Mouse (Mus musculus) forebrain, postnatal 0 days (tissue): Measurements from ENCODE around the gene Btbd2. TPM values are rescaled to one million over a fixed set of nuclear protein-coding genes. Genes with fewer than 3 reads are reported as not detected.

ENCODE experiments used
- ATAC-seq: fragments of 200-750 bp; cut with Nextera tagmentation; 2 replicates; pipeline ENCODE4 v1.8.0; 2017; ENCODE audit warnings: mild to moderate bottlenecking, moderate library complexity
- DNase-seq: peaks from one replicate; pipeline ENCODE4 v3.0.0-alpha.2; 2015
- H3K27ac ChIP-seq: fragments of 300-500 bp; sonication (generic); 2 replicates; pipeline ENCODE4 v1.5.1; 2014; ENCODE audit warnings: low read depth, mild to moderate bottlenecking, antibody characterized with exemption, low read length, moderate library complexity, mixed read lengths
- H3K27me3 ChIP-seq: fragments of 300-500 bp; sonication (generic); 2 replicates; pipeline ENCODE4 v1.6.1; 2014; ENCODE audit warnings: mild to moderate bottlenecking, low read length, mixed read lengths; ENCODE audit not compliant: insufficient read depth
- H3K36me3 ChIP-seq: fragments of 300-500 bp; sonication (generic); 2 replicates; pipeline ENCODE4 v1.6.1; 2014; ENCODE audit warnings: mild to moderate bottlenecking, moderate library complexity; ENCODE audit not compliant: insufficient read depth
- H3K4me1 ChIP-seq: fragments of 300-500 bp; sonication (generic); 2 replicates; pipeline ENCODE4 v1.6.1; 2014; ENCODE audit warnings: antibody characterized with exemption; ENCODE audit not compliant: insufficient read depth
- H3K4me2 ChIP-seq: fragments of 300-500 bp; sonication (generic); 2 replicates; pipeline ENCODE4 v1.6.1; 2014; ENCODE audit warnings: low read depth, mild to moderate bottlenecking, moderate library complexity
- H3K4me3 ChIP-seq: fragments of 300-500 bp; sonication (generic); 2 replicates; pipeline ENCODE4 v1.5.1; 2014; ENCODE audit warnings: low read depth, low read length, mixed read lengths
- H3K9ac ChIP-seq: fragments of 300-500 bp; sonication (generic); 2 replicates; pipeline ENCODE4 v1.6.1; 2014; ENCODE audit warnings: mild to moderate bottlenecking
- H3K9me3 ChIP-seq: fragments of 300-500 bp; sonication (generic); 2 replicates; pipeline ENCODE4 v1.6.1; 2016; ENCODE audit warnings: low read length
- CTCF ChIP-seq: sonication (generic); IDR thresholded peaks from 2 replicates; pipeline ENCODE4 v1.5.1; 2016; ENCODE audit warnings: antibody characterized with exemption, control low read depth, low read depth
- WGBS: fragments of 180-500 bp; shearing (Covaris S2); extraction: QIAGEN DNeasy Blood & Tissue Kit; methylation state at CpG from one replicate; pipeline ENCODE4 v1.1.7; 2014; 5-methylcytosine and 5-hydroxymethylcytosine counted together
- microRNA-seq, 2 experiments: library from miRNA; unstranded; fragments of <30 nt; microRNA quantifications; one replicate each; pipeline ENCODE4; 2016
- polyA plus RNA-seq: library from polyadenylated mRNA; unstranded; fragments of >200 nt; fragmentation: Nextera tagmentation; extraction: Ambion mirVana; gene quantifications from 2 replicates; pipeline ENCODE4 v1.2.1, GENCODE M21; 2015
- total RNA-seq: library from RNA; depleted of rRNA; stranded (reverse); fragments of >200 nt; gene quantifications from 2 replicates; pipeline ENCODE4 v1.2.3, GENCODE M21; 2014; rRNA removed

Gene Btbd2
- total and polyA plus RNA-seq, 2 experiments from 2014 or later, result 77.6 to 131 TPM

DNA sequence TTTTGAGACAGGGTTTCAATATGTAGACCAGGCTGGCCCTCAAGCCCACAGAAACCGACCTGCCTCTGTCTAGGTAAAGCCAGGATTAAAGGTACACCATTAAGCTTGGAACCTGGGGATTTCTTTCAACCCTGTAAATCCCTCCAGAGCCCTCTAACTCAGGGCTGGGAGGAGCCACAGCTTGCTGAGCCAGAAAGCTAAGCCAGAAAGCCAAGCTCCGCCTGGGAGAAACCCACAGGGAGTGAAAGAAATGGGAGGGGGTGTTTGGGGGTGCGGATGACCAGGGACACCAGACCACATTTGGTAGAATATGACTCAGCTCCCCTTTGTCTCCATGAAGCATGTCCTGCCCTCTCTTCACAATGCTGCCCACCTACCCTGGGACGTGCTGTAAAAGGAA is 60.6 kb downstream of the Btbd2 start:
- H3K4me1 ChIP-seq, result no peaks in the 10 kb centered on the region
- no peaks in the 10 kb centered on the region; the same call in 1 of the 2 replicates for H3K27me3 ChIP-seq
- no peak for ATAC-seq
- no peaks in the 10 kb centered on the region for H3K9me3 ChIP-seq
- WGBS, result 45% methylated on average over 4 of the region's 4 CpGs
- no peak overlapping the region for H3K4me2 ChIP-seq
- TF ChIP-seq CTCF, result no peak
- DNase-seq, result no peak
- no peak overlapping the region for H3K9ac ChIP-seq
- no peak overlapping the region for H3K27ac ChIP-seq
- H3K36me3 ChIP-seq, result no peaks in the 10 kb centered on the region
- no peak overlapping the region for H3K4me3 ChIP-seq

Small RNAs within 50 kb of the gene (microRNA-seq; reads per million reads assigned to microRNA genes)
- gene Mir6912, result 0 to 0.37 reads per million in 2 experiments

Other genes with a start within 250 kb of the Btbd2 start
- 69.0 and 91.4 TPM in 2 replicates for gene Tcf3, start 223.4 kb downstream of the Btbd2 start, total RNA-seq
- 34.3 and 36.1 TPM in 2 replicates for gene Tcf3, start 223.4 kb downstream of the Btbd2 start, polyA plus RNA-seq
- 0.62 and 1.9 TPM in 2 replicates for gene Onecut3, start 162.2 kb downstream of the Btbd2 start, total RNA-seq
- 0.03 and 0.18 TPM in 2 replicates for gene Onecut3, start 162.2 kb downstream of the Btbd2 start, polyA plus RNA-seq
- gene Atp8b3, start 117.9 kb downstream of the Btbd2 start, total RNA-seq, result 0.05 and 0.38 TPM in 2 replicates
- 0.16 and 0.46 TPM in 2 replicates for gene Atp8b3, start 117.9 kb downstream of the Btbd2 start, polyA plus RNA-seq
- gene Rexo1, start 95.5 kb downstream of the Btbd2 start, total RNA-seq, result 40.3 and 41.9 TPM in 2 replicates
- gene Rexo1, start 95.5 kb downstream of the Btbd2 start, polyA plus RNA-seq, result 27.9 and 30.5 TPM in 2 replicates
- 17.9 and 18.7 TPM in 2 replicates for gene Klf16, start 79.8 kb downstream of the Btbd2 start, total RNA-seq
- 13.3 and 14.1 TPM in 2 replicates for gene Klf16, start 79.8 kb downstream of the Btbd2 start, polyA plus RNA-seq
- 156 and 201 TPM in 2 replicates for gene Abhd17a, start 66.7 kb downstream of the Btbd2 start, total RNA-seq
- 154 and 155 TPM in 2 replicates for gene Abhd17a, start 66.7 kb downstream of the Btbd2 start, polyA plus RNA-seq
- gene Scamp4, start 54.2 kb downstream of the Btbd2 start, total RNA-seq, result 21.0 and 24.1 TPM in 2 replicates
- 86.8 and 87.9 TPM in 2 replicates for gene Scamp4, start 54.2 kb downstream of the Btbd2 start, polyA plus RNA-seq
- 3.0 and 4.9 TPM in 2 replicates for gene Adat3, start 54.2 kb downstream of the Btbd2 start, total RNA-seq
- gene Adat3, start 54.2 kb downstream of the Btbd2 start, polyA plus RNA-seq, result 4.2 and 4.5 TPM in 2 replicates
- 1.2 and 2.7 TPM in 2 replicates for gene Gm49322, start 51.0 kb downstream of the Btbd2 start, total RNA-seq
- gene Gm49322, start 51.0 kb downstream of the Btbd2 start, polyA plus RNA-seq, result 0.58 and 0.69 TPM in 2 replicates
- gene Csnk1g2, start 34.2 kb downstream of the Btbd2 start, total RNA-seq, result 127 and 135 TPM in 2 replicates
- 91.8 and 94.1 TPM in 2 replicates for gene Csnk1g2, start 34.2 kb downstream of the Btbd2 start, polyA plus RNA-seq
- 55.2 and 69.8 TPM in 2 replicates for gene Mknk2, start 21.0 kb upstream of the Btbd2 start, total RNA-seq
- 42.4 and 43.6 TPM in 2 replicates for gene Mknk2, start 21.0 kb upstream of the Btbd2 start, polyA plus RNA-seq
- gene Mob3a, start 44.9 kb upstream of the Btbd2 start, total RNA-seq, result 54.1 and 57.8 TPM in 2 replicates
- 38.9 and 45.9 TPM in 2 replicates for gene Mob3a, start 44.9 kb upstream of the Btbd2 start, polyA plus RNA-seq
- gene Izumo4, start 45.1 kb upstream of the Btbd2 start, total RNA-seq, result 37.9 and 39.5 TPM in 2 replicates
- gene Izumo4, start 45.1 kb upstream of the Btbd2 start, polyA plus RNA-seq, result 34.4 and 36.7 TPM in 2 replicates
- 137 and 176 TPM in 2 replicates for gene Ap3d1, start 85.2 kb upstream of the Btbd2 start, total RNA-seq
- 63.8 and 87.7 TPM in 2 replicates for gene Ap3d1, start 85.2 kb upstream of the Btbd2 start, polyA plus RNA-seq
- 15.9 and 21.7 TPM in 2 replicates for gene Dot1l, start 98.1 kb upstream of the Btbd2 start, total RNA-seq
- gene Dot1l, start 98.1 kb upstream of the Btbd2 start, polyA plus RNA-seq, result 5.7 and 8.5 TPM in 2 replicates
- 20.4 and 20.6 TPM in 2 replicates for gene Sf3a2, start 141.1 kb upstream of the Btbd2 start, total RNA-seq
- 66.4 and 73.7 TPM in 2 replicates for gene Sf3a2, start 141.1 kb upstream of the Btbd2 start, polyA plus RNA-seq
- gene Plekhj1, start 141.6 kb upstream of the Btbd2 start, total RNA-seq, result 81.1 and 89.0 TPM in 2 replicates
- 96.8 and 107 TPM in 2 replicates for gene Plekhj1, start 141.6 kb upstream of the Btbd2 start, polyA plus RNA-seq
- 0.62 and 0.69 TPM in 2 replicates for gene Amh, start 148.2 kb upstream of the Btbd2 start, total RNA-seq
- not detected in 2 replicates for gene Amh, start 148.2 kb upstream of the Btbd2 start, polyA plus RNA-seq
- gene Jsrp1, start 156.4 kb upstream of the Btbd2 start, total RNA-seq, result 0.38 TPM in 1 of 2 replicates, not detected in the other
- 0.70 and 0.76 TPM in 2 replicates for gene Jsrp1, start 156.4 kb upstream of the Btbd2 start, polyA plus RNA-seq
- gene Oaz1, start 169.6 kb upstream of the Btbd2 start, total RNA-seq, result 1,019 and 1,040 TPM in 2 replicates
- gene Oaz1, start 169.6 kb upstream of the Btbd2 start, polyA plus RNA-seq, result 1,146 and 1,244 TPM in 2 replicates
- 23.3 and 23.7 TPM in 2 replicates for gene Lingo3, start 187.0 kb upstream of the Btbd2 start, total RNA-seq
- 18.5 and 20.3 TPM in 2 replicates for gene Lingo3, start 187.0 kb upstream of the Btbd2 start, polyA plus RNA-seq
- gene Lsm7, start 198.1 kb upstream of the Btbd2 start, total RNA-seq, result 158 and 292 TPM in 2 replicates
- gene Lsm7, start 198.1 kb upstream of the Btbd2 start, polyA plus RNA-seq, result 306 and 392 TPM in 2 replicates
- 79.2 and 90.3 TPM in 2 replicates for gene Sppl2b, start 198.2 kb upstream of the Btbd2 start, total RNA-seq
- 64.6 and 74.4 TPM in 2 replicates for gene Sppl2b, start 198.2 kb upstream of the Btbd2 start, polyA plus RNA-seq
- gene Tmprss9, start 214.8 kb upstream of the Btbd2 start, total RNA-seq, result 0.08 and 0.33 TPM in 2 replicates
- 0.18 and 0.22 TPM in 2 replicates for gene Tmprss9, start 214.8 kb upstream of the Btbd2 start, polyA plus RNA-seq
- gene Timm13, start 243.9 kb upstream of the Btbd2 start, total RNA-seq, result 214 and 233 TPM in 2 replicates
- gene Timm13, start 243.9 kb upstream of the Btbd2 start, polyA plus RNA-seq, result 381 and 448 TPM in 2 replicates